Mouse (Mus musculus): ENCODE measurements at regions not wholly inside any gene's neighbourhood (a gene's known extent, or its start where the extent isn't known, plus 50 kb on each side); places are given as distances from the start of the nearest gene placed in this dataset.

GRCm38 (mm10) chr3:52512761-52513160 is 244.6 kb downstream of the Foxo1 start:
- H3K4me1 ChIP-seq (ENCODE audit: control insufficient read depth, insufficient read depth, low read length): peaks cover 2% of the 10 kb centered on the region; the same call in 1 of the 2 replicates
- no peak for TF ChIP-seq CTCF (IDR thresholded peaks at IDR 0.05; ENCODE audit: low read depth, low read length)
- TF ChIP-seq POLR2A (IDR thresholded peaks at IDR 0.05; ENCODE audit: extremely low read depth, insufficient read depth, low read length): no peak
- no peak overlapping the region for H3K4me3 ChIP-seq (ENCODE audit: insufficient read depth, low read depth, low read length)
- no peak overlapping the region for H3K9ac ChIP-seq (ENCODE audit: low read depth, low read length)
- no peaks in the 10 kb centered on the region for H3K36me3 ChIP-seq (ENCODE audit: control insufficient read depth, insufficient read depth, low read length)
- no peak overlapping the region for H3K27ac ChIP-seq (replicated peaks; ENCODE audit: insufficient read depth, low read depth, low read length)
- WGBS: 89% methylated on average over 8 of the region's 8 CpGs
- no peaks in the 10 kb centered on the region for H3K27me3 ChIP-seq (ENCODE audit: control insufficient read depth, insufficient read depth, low read length)
- no peak for DNase-seq (ENCODE audit: extremely low read depth, low read depth, low spot score)
- H3K79me2 ChIP-seq (ENCODE audit: control insufficient read depth, insufficient read depth, low read length): no peaks in the 10 kb centered on the region

- TF ChIP-seq POLR2A (IDR thresholded peaks at IDR 0.05; ENCODE audit: extremely low read depth, insufficient read depth, low read length): no peak
- no peak for TF ChIP-seq CTCF (IDR thresholded peaks at IDR 0.05; ENCODE audit: low read depth, low read length)
- no peak overlapping the region for H3K27ac ChIP-seq (replicated peaks; ENCODE audit: insufficient read depth, low read depth, low read length)
- H3K79me2 ChIP-seq (ENCODE audit: control insufficient read depth, insufficient read depth, low read length): no peaks in the 10 kb centered on the region
- WGBS: 89% methylated on average over 9 of the region's 9 CpGs
- no peaks in the 10 kb centered on the region for H3K4me1 ChIP-seq (ENCODE audit: control insufficient read depth, insufficient read depth, low read length)
- no peak for DNase-seq (ENCODE audit: extremely low read depth, low read depth, low spot score)
- no peaks in the 10 kb centered on the region for H3K27me3 ChIP-seq (ENCODE audit: control insufficient read depth, insufficient read depth, low read length)
- H3K4me3 ChIP-seq (ENCODE audit: insufficient read depth, low read depth, low read length): no peak overlapping the region
- H3K9ac ChIP-seq (ENCODE audit: low read depth, low read length): no peak overlapping the region
- H3K36me3 ChIP-seq (ENCODE audit: control insufficient read depth, insufficient read depth, low read length): no peaks in the 10 kb centered on the region
These were observed 243.4 kb downstream of the Foxo1 start for GRCm38 (mm10) chr3:52511549-52511948.

DNA sequence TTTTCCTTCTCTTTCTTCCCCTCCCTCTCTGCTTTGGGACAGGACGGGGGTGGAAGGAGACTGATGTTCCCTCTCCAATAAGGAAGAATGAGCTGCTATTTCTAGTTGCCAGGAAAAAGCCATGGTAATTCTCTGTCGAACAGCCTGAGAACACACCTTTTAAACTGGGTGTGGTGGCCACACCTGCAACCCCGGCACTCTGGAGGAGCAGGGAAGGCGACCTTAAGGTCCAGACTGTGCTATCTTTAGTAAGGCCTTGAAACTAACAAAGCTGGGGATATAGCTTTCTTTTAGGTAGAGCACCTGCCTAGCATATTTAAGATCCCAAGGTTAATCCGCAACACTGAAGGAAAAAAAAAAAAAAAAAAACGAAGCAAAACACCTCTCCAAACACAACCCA is 242.7 kb downstream of the Foxo1 start:
- Histone ChIP-seq H3K4me3 (ENCODE audit: insufficient read depth, low read depth, low read length) (no peak overlapping the region), H3K27me3 (ENCODE audit: control insufficient read depth, insufficient read depth, low read length) (no peaks in the 10 kb centered on the region), H3K79me2 (ENCODE audit: control insufficient read depth, insufficient read depth, low read length) (no peaks in the 10 kb centered on the region), H3K27ac (replicated peaks; ENCODE audit: insufficient read depth, low read depth, low read length) (no peak overlapping the region), H3K4me1 (ENCODE audit: control insufficient read depth, insufficient read depth, low read length) (no peaks in the 10 kb centered on the region), H3K9ac (ENCODE audit: low read depth, low read length) (no peak overlapping the region), H3K36me3 (ENCODE audit: control insufficient read depth, insufficient read depth, low read length) (no peaks in the 10 kb centered on the region)
- TF ChIP-seq CTCF (IDR thresholded peaks at IDR 0.05; ENCODE audit: low read depth, low read length) (no peak), POLR2A (IDR thresholded peaks at IDR 0.05; ENCODE audit: extremely low read depth, insufficient read depth, low read length) (no peak)
- no peak for DNase-seq (ENCODE audit: extremely low read depth, low read depth, low spot score)
- 80% methylated on average over 6 of the region's 6 CpGs for WGBS

DNA sequence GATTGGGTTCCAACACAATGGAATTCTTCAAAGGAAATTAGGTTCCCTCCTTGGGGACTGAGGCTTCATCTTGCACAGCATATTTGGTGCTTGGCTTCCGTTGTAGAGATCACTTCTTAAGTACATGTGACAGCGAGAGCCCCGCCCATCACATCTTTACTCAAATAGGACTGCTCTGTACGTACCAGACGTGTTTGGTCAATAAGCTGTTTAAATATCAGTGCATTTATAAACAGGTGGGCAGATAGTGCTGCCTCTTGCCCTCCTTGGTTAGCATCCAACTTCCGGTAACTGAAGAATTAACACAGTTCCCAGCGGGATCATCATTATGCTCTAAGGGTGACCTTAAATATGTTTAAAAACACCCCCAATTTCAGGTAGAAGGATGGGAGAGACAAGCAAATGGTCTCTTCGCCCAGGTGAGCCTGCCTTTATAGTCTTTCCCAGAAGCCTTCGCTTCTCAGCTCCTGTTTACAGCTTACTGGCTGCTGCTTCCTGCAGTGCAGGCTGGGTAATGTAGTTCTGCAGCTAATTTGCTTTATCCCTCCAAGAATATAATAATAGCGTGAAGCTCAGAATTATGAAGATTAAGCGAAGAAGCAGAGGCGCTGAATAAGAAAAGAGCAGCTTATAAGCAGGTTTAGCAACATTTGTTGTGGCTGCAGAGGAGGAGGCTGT is 242.1 kb downstream of the Foxo1 start:
- DNase-seq (ENCODE audit: extremely low read depth, low read depth, low spot score): peak; percentile 29
- Histone ChIP-seq H3K36me3 (ENCODE audit: control insufficient read depth, insufficient read depth, low read length) (no peaks in the 10 kb centered on the region), H3K27ac (replicated peaks; ENCODE audit: insufficient read depth, low read depth, low read length) (no peak overlapping the region), H3K4me3 (ENCODE audit: insufficient read depth, low read depth, low read length) (no peak overlapping the region), H3K27me3 (ENCODE audit: control insufficient read depth, insufficient read depth, low read length) (no peaks in the 10 kb centered on the region), H3K9ac (ENCODE audit: low read depth, low read length) (no peak overlapping the region), H3K79me2 (ENCODE audit: control insufficient read depth, insufficient read depth, low read length) (no peaks in the 10 kb centered on the region), H3K4me1 (ENCODE audit: control insufficient read depth, insufficient read depth, low read length) (no peaks in the 10 kb centered on the region)
- no peak for TF ChIP-seq CTCF (IDR thresholded peaks at IDR 0.05; ENCODE audit: low read depth, low read length)
- no peak for TF ChIP-seq POLR2A (IDR thresholded peaks at IDR 0.05; ENCODE audit: extremely low read depth, insufficient read depth, low read length)
- WGBS: 76% methylated on average over 12 of the region's 12 CpGs

GRCm38 (mm10) chr3:52503925-52504324 is 235.8 kb downstream of the Foxo1 start:
- Histone ChIP-seq H3K27ac (replicated peaks; ENCODE audit: insufficient read depth, low read depth, low read length) (no peak overlapping the region), H3K4me1 (ENCODE audit: control insufficient read depth, insufficient read depth, low read length) (peaks cover 10% of the 10 kb centered on the region; the same call in 1 of the 2 replicates), H3K36me3 (ENCODE audit: control insufficient read depth, insufficient read depth, low read length) (no peaks in the 10 kb centered on the region), H3K79me2 (ENCODE audit: control insufficient read depth, insufficient read depth, low read length) (no peaks in the 10 kb centered on the region), H3K9ac (ENCODE audit: low read depth, low read length) (no peak overlapping the region), H3K4me3 (ENCODE audit: insufficient read depth, low read depth, low read length) (no peak overlapping the region), H3K27me3 (ENCODE audit: control insufficient read depth, insufficient read depth, low read length) (no peaks in the 10 kb centered on the region)
- WGBS: 96% methylated on average over 9 of the region's 9 CpGs
- TF ChIP-seq CTCF (IDR thresholded peaks at IDR 0.05; ENCODE audit: low read depth, low read length): no peak
- no peak for TF ChIP-seq POLR2A (IDR thresholded peaks at IDR 0.05; ENCODE audit: extremely low read depth, insufficient read depth, low read length)
- no peak for DNase-seq (ENCODE audit: extremely low read depth, low read depth, low spot score)

DNA sequence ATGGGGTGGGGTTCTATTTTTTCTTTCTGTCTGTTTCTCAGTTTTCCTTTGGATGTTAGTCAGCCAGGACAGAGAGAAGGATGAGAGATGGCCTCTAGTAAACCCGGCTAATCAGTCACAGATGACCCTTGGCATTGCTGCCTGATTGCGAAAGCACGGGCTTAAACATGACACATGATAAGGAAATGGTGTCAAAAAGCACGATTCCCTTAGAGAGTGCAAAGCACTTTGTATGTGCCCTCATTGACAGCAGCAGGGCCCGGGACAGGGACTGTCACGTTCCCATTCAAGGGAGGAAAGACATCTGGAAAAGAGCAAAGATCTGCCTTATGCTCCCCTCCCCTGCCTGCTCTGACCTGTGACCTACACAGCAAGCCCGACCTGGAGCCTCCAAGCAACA is 234.1 kb downstream of the Foxo1 start:
- H3K9ac ChIP-seq (ENCODE audit: low read depth, low read length): no peak overlapping the region
- peak overlapping the region; percentile 45 for H3K27ac ChIP-seq (replicated peaks; ENCODE audit: insufficient read depth, low read depth, low read length)
- peak; percentile 99 for DNase-seq (ENCODE audit: extremely low read depth, low read depth, low spot score)
- H3K4me1 ChIP-seq (ENCODE audit: control insufficient read depth, insufficient read depth, low read length): peaks cover 10% of the 10 kb centered on the region; the same call in 1 of the 2 replicates
- no peak overlapping the region for H3K4me3 ChIP-seq (ENCODE audit: insufficient read depth, low read depth, low read length)
- H3K79me2 ChIP-seq (ENCODE audit: control insufficient read depth, insufficient read depth, low read length): no peaks in the 10 kb centered on the region
- TF ChIP-seq POLR2A (IDR thresholded peaks at IDR 0.05; ENCODE audit: extremely low read depth, insufficient read depth, low read length): no peak
- TF ChIP-seq CTCF (IDR thresholded peaks at IDR 0.05; ENCODE audit: low read depth, low read length): no peak
- no peaks in the 10 kb centered on the region for H3K27me3 ChIP-seq (ENCODE audit: control insufficient read depth, insufficient read depth, low read length)
- 2% methylated on average over 7 of the region's 7 CpGs for WGBS
- H3K36me3 ChIP-seq (ENCODE audit: control insufficient read depth, insufficient read depth, low read length): no peaks in the 10 kb centered on the region
